Mouse (Mus musculus) adipocyte (in vitro differentiated cells): ENCODE results near the gene 3425401B19Rik.

ENCODE experiments used
- DNase-seq: peaks from one replicate; pipeline ENCODE4 v3.0.0-alpha.2; 2016; ENCODE audit warnings: low spot score

3425401B19Rik gene

GRCm38 (mm10) chr14:32685124-32685826 is at the start of gene 3425401B19Rik:
3425401B19Rik (minus strand) TSS chr14:32685293.
- DNase-seq = no peak

GRCm38 (mm10) chr14:32732961-32733360 is 47.9 kb upstream of the 3425401B19Rik start:
- DNase-seq = no peak

- DNase-seq = no peak
Measured at GRCm38 (mm10) chr14:32726864-32727263, 41.8 kb upstream of the 3425401B19Rik start.

- DNase-seq = no peak
Measured at GRCm38 (mm10) chr14:32721461-32721860, 36.4 kb upstream of the 3425401B19Rik start.

- DNase-seq = no peak
Measured at GRCm38 (mm10) chr14:32716763-32717439, 31.8 kb upstream of the 3425401B19Rik start.

- no peak for DNase-seq
Measured at GRCm38 (mm10) chr14:32715489-32715888, 30.4 kb upstream of the 3425401B19Rik start.

- DNase-seq = no peak
Measured at GRCm38 (mm10) chr14:32715076-32715475, 30.0 kb upstream of the 3425401B19Rik start.

- no peak for DNase-seq
Measured at GRCm38 (mm10) chr14:32709861-32710260, 24.8 kb upstream of the 3425401B19Rik start.

- no peak for DNase-seq
Measured at GRCm38 (mm10) chr14:32708756-32709155, 23.7 kb upstream of the 3425401B19Rik start.

GRCm38 (mm10) chr14:32707938-32708337 is 22.8 kb upstream of the 3425401B19Rik start:
- DNase-seq = no peak

GRCm38 (mm10) chr14:32700972-32701371 is 15.9 kb upstream of the 3425401B19Rik start:
- no peak for DNase-seq

GRCm38 (mm10) chr14:32698556-32698955 is 13.5 kb upstream of the 3425401B19Rik start:
- no peak for DNase-seq

GRCm38 (mm10) chr14:32697774-32698173 is 12.7 kb upstream of the 3425401B19Rik start:
- DNase-seq = peak; percentile 5

GRCm38 (mm10) chr14:32696344-32696743 is 11.3 kb upstream of the 3425401B19Rik start:
- no peak for DNase-seq

- no peak for DNase-seq
Measured at GRCm38 (mm10) chr14:32695906-32696305, 10.8 kb upstream of the 3425401B19Rik start.

- no peak for DNase-seq
Measured at GRCm38 (mm10) chr14:32684735-32685105, 373 bp downstream of the 3425401B19Rik start.

- no peak for DNase-seq
Measured at GRCm38 (mm10) chr14:32683982-32684734, 935 bp downstream of the 3425401B19Rik start.

- DNase-seq = no peak
Measured at GRCm38 (mm10) chr14:32683251-32683838, 1.7 kb downstream of the 3425401B19Rik start.

- DNase-seq = no peak
Measured at GRCm38 (mm10) chr14:32682536-32682935, 2.6 kb downstream of the 3425401B19Rik start.

GRCm38 (mm10) chr14:32681603-32682002 is 3.5 kb downstream of the 3425401B19Rik start:
- no peak for DNase-seq

GRCm38 (mm10) chr14:32678565-32678964 is 6.5 kb downstream of the 3425401B19Rik start:
- DNase-seq = no peak

- no peak for DNase-seq
Measured at GRCm38 (mm10) chr14:32673178-32673577, 11.9 kb downstream of the 3425401B19Rik start.
